In the genomic region with DNA sequence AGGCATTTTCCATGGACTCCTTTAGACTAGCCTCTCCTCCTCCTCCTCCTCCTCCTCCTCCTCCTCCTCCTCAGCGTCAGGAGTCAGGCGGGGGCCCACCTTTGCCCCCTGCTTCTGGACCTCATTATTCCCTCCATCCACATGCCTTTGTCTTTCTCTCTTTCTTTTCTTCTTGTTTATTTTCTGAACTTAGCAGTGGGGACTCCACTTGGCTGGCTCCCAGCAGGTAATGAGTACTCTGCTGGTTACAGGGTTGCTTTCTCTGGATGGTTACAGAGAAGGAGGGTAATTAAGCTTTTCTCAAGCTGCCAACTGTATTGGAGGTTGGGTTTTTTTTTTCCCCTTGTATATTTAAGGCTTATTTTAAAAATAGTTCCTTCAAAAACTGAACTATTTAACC, we compare ENCODE assay signal across 11 mouse cellular contexts.
A peak's percentile ranks its signal among the peaks of the same experiment; 100 is the strongest.
DNase-seq lines count a peak whose midpoint lies in the region; ATAC-seq and TF ChIP-seq lines count a peak whose summit lies in the region.
"Had no signal": no experiment of that assay in that cellular context is flagged by ENCODE, and none has a peak within 500 bp of the region (broad histone marks: within the 10 kb centered on the region; RNA-seq: fewer than 3 reads in every experiment).

No protein-coding gene starts in this region.

- no peak for TF ChIP-seq POLR2A in olfactory bulb, adult 2 months (IDR thresholded peaks at IDR 0.05; ENCODE audit: insufficient read depth, low read depth, low read length)
- TF ChIP-seq POLR2A in lung, adult 2 months (IDR thresholded peaks at IDR 0.05; ENCODE audit: borderline replicate concordance, extremely low read depth, low read depth, low read length) = no peak

- no peak overlapping the region for H3K4me2 ChIP-seq in midbrain, embryonic 13.5 days (replicated peaks)
- H3K4me2 ChIP-seq in hindbrain, embryonic 11.5 days (replicated peaks; ENCODE audit: low read depth, low read length) = no peak overlapping the region
- H3K4me2 ChIP-seq: liver, embryonic 13.5 days had no signal

- no peak for TF ChIP-seq CTCF in olfactory bulb, adult 2 months (IDR thresholded peaks at IDR 0.05; ENCODE audit: insufficient read depth, low read depth, low read length)
- TF ChIP-seq CTCF in lung, adult 2 months (IDR thresholded peaks at IDR 0.05; ENCODE audit: insufficient read depth, low read length) = no peak

- no peak overlapping the region for H3K9ac ChIP-seq in midbrain, embryonic 13.5 days (replicated peaks)
- no peak overlapping the region for H3K9ac ChIP-seq in hindbrain, embryonic 11.5 days (ENCODE audit: low read depth, low read length)
- H3K9ac ChIP-seq: liver, embryonic 13.5 days had no signal

- 0 out of 2 replicates have a peak, but pooled peaks cover 7% of the 10 kb centered on the region for H3K36me3 ChIP-seq in midbrain, embryonic 10.5 days
- 0 out of 2 replicates have a peak, but pooled peaks cover 2% of the 10 kb centered on the region for H3K36me3 ChIP-seq in midbrain, embryonic 13.5 days
- H3K36me3 ChIP-seq in forebrain, embryonic 10.5 days (replicated peaks) = peaks cover 2% of the 10 kb centered on the region; the same call in 1 of the 2 replicates
- H3K36me3 ChIP-seq in hindbrain, embryonic 11.5 days (ENCODE audit: control insufficient read depth, insufficient read depth, low read length) = no peaks in the 10 kb centered on the region
- H3K36me3 ChIP-seq: liver, embryonic 13.5 days had no signal

- H3K4me1 ChIP-seq in midbrain, embryonic 10.5 days = peaks cover 13% of the 10 kb centered on the region
- H3K4me1 ChIP-seq in midbrain, embryonic 13.5 days (replicated peaks) = peaks cover 5% of the 10 kb centered on the region
- peaks cover 21% of the 10 kb centered on the region for H3K4me1 ChIP-seq in forebrain, embryonic 10.5 days
- no peaks in the 10 kb centered on the region for H3K4me1 ChIP-seq in hindbrain, embryonic 11.5 days (replicated peaks; ENCODE audit: control insufficient read depth, insufficient read depth, low read length)
- peaks cover 30% of the 10 kb centered on the region for H3K4me1 ChIP-seq in olfactory bulb, adult 2 months (ENCODE audit: control insufficient read depth, insufficient read depth, low read length)
- no peaks in the 10 kb centered on the region for H3K4me1 ChIP-seq in lung, adult 2 months (ENCODE audit: control insufficient read depth, insufficient read depth, low read length)

- DNase-seq in midbrain, embryonic 10.5 days (ENCODE audit: low spot score) = peak; percentile 36
- DNase-seq in forebrain, embryonic 10.5 days (ENCODE audit: extremely low spot score, low spot score) = peak; percentile 33
- peak; percentile 15 for DNase-seq in hindbrain, embryonic 11.5 days (ENCODE audit: low spot score)
- DNase-seq in lung, adult 2 months = no peak
- no peak for DNase-seq in thymus, postnatal 4 days
- DNase-seq: gastrocnemius, postnatal 14 days; heart, postnatal 14 days; liver, embryonic 13.5 days had no signal

- H3K4me3 ChIP-seq in midbrain, embryonic 10.5 days = no peak overlapping the region
- H3K4me3 ChIP-seq in midbrain, embryonic 13.5 days (replicated peaks) = no peak overlapping the region
- H3K4me3 ChIP-seq in forebrain, embryonic 10.5 days = no peak overlapping the region
- H3K4me3 ChIP-seq in hindbrain, embryonic 11.5 days (ENCODE audit: low read depth, low read length) = no peak overlapping the region
- H3K4me3 ChIP-seq in olfactory bulb, adult 2 months (ENCODE audit: insufficient read depth, low read depth, low read length) = no peak overlapping the region
- H3K4me3 ChIP-seq in lung, adult 2 months (replicated peaks; ENCODE audit: extremely low read depth, low read depth, low read length) = no peak overlapping the region
- H3K4me3 ChIP-seq: liver, embryonic 13.5 days had no signal

- no peaks in the 10 kb centered on the region for H3K27me3 ChIP-seq in midbrain, embryonic 10.5 days (ENCODE audit: low read depth, poor library complexity, severe bottlenecking)
- H3K27me3 ChIP-seq in midbrain, embryonic 13.5 days = no peaks in the 10 kb centered on the region
- H3K27me3 ChIP-seq in forebrain, embryonic 10.5 days (ENCODE audit: poor library complexity, severe bottlenecking) = no peaks in the 10 kb centered on the region
- no peaks in the 10 kb centered on the region for H3K27me3 ChIP-seq in hindbrain, embryonic 11.5 days (ENCODE audit: control insufficient read depth, insufficient read depth, low read length)
- H3K27me3 ChIP-seq: liver, embryonic 13.5 days had no signal

- peak overlapping the region; percentile 38; the same call in 1 of the 2 replicates for H3K27ac ChIP-seq in midbrain, embryonic 10.5 days (replicated peaks)
- H3K27ac ChIP-seq in midbrain, embryonic 13.5 days = no peak overlapping the region
- H3K27ac ChIP-seq in forebrain, embryonic 10.5 days = peak overlapping the region; percentile 58; the same call in 1 of the 2 replicates
- H3K27ac ChIP-seq in hindbrain, embryonic 11.5 days (ENCODE audit: low read depth, low read length) = no peak overlapping the region
- 0 out of 2 replicates have a peak overlapping the region, but pooled peaks have one; percentile 48 for H3K27ac ChIP-seq in olfactory bulb, adult 2 months (ENCODE audit: insufficient read depth, low read depth, low read length)
- H3K27ac ChIP-seq: liver, embryonic 13.5 days had no signal

- H3K9me3 ChIP-seq in midbrain, embryonic 10.5 days (replicated peaks) = 0 out of 2 replicates have a peak, but pooled peaks cover 4% of the 10 kb centered on the region
- H3K9me3 ChIP-seq in midbrain, embryonic 13.5 days = no peaks in the 10 kb centered on the region
- no peaks in the 10 kb centered on the region for H3K9me3 ChIP-seq in forebrain, embryonic 10.5 days
- H3K9me3 ChIP-seq in hindbrain, embryonic 11.5 days (ENCODE audit: control insufficient read depth, low read length) = no peaks in the 10 kb centered on the region
- H3K9me3 ChIP-seq: liver, embryonic 13.5 days had no signal

- ATAC-seq in midbrain, embryonic 13.5 days = no peak
- no peak for ATAC-seq in hindbrain, embryonic 11.5 days (ENCODE audit: low FRiP score)
- ATAC-seq: activated CD4-positive, CD25-positive, alpha-beta regulatory T cell, adult 4 months had no signal

- WGBS in midbrain, embryonic 10.5 days = 0% methylated on average over 2 of the region's 2 CpGs
- 6% methylated on average over 2 of the region's 2 CpGs for WGBS in midbrain, embryonic 13.5 days
- WGBS in forebrain, embryonic 10.5 days = 20% methylated on average over 2 of the region's 2 CpGs
- WGBS in hindbrain, embryonic 11.5 days = 0% methylated on average over 2 of the region's 2 CpGs
- WGBS in olfactory bulb, adult 2 months = 10% methylated on average over 2 of the region's 2 CpGs
- 27% methylated on average over 2 of the region's 2 CpGs for WGBS in lung, adult 2 months

Comparison
In these comparisons a context has a peak if more than half of its experiments do, and no peak if none do; other contexts are left out.
1. H3K27ac ChIP-seq: peak in midbrain, embryonic 10.5 days (single experiment), forebrain, embryonic 10.5 days (single experiment) and olfactory bulb, adult 2 months (single experiment); none in midbrain, embryonic 13.5 days (single experiment) and hindbrain, embryonic 11.5 days (single experiment).
2. DNase-seq: peak in midbrain, embryonic 10.5 days (single experiment), forebrain, embryonic 10.5 days (single experiment) and hindbrain, embryonic 11.5 days (single experiment); none in lung, adult 2 months (single experiment) and thymus, postnatal 4 days (single experiment).